Mouse (Mus musculus) brain, adult 2 months (tissue): ENCODE results near the gene Serpina3i.
"Not testable (repeated sequence)": the region's sequence is repeated elsewhere in the genome, so short reads cannot be mapped to it uniquely, and the experiment has no call there.

ENCODE experiments used
- DNase-seq: peaks from one replicate; pipeline ENCODE4 v3.0.0; 2011; ENCODE audit warnings: low read depth, low spot score

Gene Serpina3i

DNA sequence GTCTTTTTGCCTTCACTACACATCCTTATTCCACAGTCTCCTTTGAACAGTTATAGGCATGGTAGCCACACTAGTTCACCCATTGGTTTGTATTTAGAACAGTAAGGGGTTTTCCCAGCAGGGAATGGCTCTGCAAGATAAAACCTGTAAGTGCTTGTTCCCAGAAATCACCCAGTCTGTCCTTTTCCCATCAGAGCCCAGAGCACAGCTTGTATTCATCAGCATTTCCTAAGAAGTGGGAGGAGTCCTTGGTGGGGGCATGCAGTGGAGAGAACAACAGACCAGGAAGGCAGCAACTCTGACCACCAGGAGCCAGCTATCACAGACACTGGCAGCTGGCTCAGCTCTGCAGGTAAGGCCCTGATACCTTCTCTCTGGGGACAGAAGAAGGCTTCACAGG is at the start of gene Serpina3i:
Serpina3i (plus strand) TSS at position 260 of the 400 bp plus-strand sequence.
- no peak for DNase-seq

DNA sequence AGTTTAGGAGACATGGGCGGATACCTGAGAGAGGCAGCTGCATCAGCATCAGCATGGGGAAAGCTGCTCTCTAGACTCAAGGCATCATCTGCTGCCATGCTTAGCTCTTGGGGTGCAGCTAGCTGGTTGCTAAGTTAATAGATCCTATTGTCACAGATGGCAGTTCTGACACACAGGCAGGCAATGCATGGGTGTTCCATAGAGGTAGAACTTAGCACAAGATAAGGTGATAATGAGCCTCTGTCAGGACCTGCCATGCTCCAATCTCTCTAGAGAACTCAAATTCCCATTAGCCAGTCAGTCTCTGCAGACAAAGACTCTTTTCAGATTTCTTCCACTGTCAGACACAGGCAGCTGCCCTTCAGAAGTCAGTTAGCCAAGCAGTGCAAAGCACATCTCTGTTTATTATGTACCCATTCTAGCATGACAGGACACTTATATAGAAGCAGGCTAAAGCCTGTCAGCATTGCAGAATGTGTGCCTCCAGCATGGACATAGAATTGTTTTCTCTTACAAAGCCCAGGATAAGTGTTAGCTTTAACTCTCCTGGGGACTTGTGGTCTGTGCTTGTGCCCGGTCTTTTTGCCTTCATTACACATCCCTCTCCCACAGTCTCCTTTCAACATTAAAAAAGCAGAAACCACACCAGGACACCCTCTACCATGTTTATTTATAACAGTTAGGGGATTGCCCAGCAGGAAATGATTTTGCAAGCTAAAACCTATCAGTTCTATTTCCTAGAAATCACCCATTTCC is 49.1 kb upstream of the Serpina3i start:
- DNase-seq = peak; percentile 10

- DNase-seq = no peak
Observed at GRCm38 (mm10) chr12:104214445-104214753, 48.5 kb upstream of the Serpina3i start, which contains the start of gene Serpina3f. Gene Serpina3f (plus strand): TSS chr12:104214544.

- no peak for DNase-seq
Observed at GRCm38 (mm10) chr12:104215249-104215648, 47.7 kb upstream of the Serpina3i start.

- DNase-seq = no peak
Observed at GRCm38 (mm10) chr12:104221616-104222015, 41.3 kb upstream of the Serpina3i start.

- DNase-seq = no peak
Observed at GRCm38 (mm10) chr12:104223690-104224089, 39.2 kb upstream of the Serpina3i start.

DNA sequence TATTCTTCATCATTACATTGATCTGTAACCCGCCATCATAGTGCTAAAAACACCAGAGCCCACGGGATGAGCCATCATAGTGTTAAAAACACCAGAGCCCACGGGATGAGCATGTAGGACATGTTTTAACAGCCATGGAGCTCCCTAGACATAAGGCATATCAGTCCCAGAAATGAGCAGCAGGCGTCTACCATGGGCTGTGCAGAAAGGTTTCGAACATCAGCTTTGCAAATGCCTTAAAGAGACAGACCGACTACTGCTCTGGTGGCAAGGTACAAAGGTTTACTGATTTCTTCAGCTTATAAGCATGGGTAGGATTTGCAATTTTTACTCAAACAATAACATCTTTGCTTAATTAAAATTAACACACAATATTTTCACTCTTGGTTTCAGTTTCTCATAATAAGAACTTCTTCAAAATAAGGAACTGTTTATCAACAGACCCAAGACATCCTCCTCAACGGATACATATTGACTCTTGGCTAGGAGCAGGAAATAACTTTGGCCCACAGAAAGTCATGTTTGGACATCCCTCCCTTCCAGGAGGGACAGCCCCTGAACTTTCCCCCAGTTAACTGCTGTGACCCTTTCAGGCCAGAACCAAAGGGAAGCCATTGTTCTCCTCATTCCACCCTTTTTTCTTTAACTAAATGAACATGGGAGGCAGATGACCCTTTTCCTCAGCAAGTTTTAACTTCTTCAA is 38.2 kb upstream of the Serpina3i start:
- no peak for DNase-seq

DNA sequence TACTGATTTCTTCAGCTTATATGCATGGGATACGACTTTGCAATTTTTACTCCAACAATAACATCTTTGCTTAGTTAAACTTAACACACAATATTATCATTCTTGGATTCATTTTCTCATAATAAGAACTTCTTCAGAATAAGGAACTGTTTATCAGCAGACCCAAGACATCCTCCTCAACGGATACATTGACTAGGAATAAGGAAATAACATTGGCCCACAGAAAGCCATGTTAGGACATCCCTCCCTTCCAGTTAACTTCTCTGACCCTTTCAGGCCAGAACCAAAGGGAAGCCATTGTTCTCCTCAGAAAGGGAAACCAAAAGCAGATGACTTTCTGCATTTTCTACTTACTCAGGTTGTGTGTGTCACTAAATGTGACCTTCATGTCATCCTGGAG is 32.2 kb upstream of the Serpina3i start:
- DNase-seq = no peak

DNA sequence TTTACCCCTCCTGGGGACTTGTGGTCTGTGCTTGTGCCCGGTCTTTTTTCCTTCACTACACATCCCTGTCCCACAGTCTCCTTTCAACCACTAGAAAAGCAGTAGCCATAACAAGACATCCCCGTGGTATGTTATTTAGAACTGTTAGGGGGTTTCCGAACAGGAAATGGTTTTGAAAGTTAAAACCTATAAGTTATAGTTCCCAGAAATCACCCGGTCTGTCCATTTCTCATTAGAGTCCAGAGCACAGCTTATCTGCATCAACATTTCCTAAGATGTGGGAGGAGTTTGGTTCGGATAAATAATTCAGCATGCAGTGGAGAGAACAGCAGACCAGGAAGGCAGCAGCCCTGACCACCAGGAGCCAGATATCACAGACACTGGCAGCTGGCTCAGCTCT is 27.0 kb upstream of the Serpina3i start, which contains the start of gene Serpina3g:
Serpina3g (plus strand) TSS at position 331 of the 400 bp plus-strand sequence.
- DNase-seq = no peak

DNA sequence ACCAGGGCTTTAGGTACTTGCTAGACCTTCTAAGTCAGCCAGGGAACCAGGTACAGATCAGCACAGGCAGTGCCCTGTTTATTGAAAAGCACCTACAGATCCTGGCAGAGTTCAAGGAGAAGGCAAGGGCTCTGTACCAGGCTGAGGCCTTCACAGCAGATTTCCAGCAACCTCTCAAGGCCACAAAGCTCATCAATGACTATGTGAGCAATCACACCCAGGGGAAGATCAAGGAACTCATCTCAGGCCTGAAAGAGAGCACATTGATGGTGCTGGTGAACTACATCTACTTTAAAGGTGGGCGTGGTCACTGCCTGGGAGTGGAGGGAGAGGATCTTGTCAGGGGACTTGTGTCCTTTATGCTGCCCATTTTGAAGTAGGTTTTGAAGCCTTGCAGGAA is 24.9 kb upstream of the Serpina3i start:
- DNase-seq = not testable (repeated sequence)

DNA sequence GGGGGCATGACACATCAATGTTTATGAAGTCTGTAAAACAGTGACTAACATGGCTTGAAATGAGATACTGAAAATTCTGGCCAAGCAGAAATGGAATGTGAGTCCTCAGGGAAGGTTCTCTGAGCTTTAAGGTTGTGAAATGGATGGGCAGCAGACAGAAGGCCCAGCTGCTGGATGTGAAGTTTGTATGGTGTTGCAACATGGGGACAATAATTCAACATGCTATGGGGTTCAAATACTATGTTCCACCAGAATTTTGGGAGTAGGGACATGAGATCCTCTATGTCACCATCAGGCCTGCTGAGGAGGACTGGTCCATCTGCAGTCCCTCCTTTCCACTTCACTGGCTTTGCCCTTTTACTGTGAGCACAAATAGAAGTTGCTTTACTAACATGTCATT is 19.6 kb upstream of the Serpina3i start:
- DNase-seq = no peak

DNA sequence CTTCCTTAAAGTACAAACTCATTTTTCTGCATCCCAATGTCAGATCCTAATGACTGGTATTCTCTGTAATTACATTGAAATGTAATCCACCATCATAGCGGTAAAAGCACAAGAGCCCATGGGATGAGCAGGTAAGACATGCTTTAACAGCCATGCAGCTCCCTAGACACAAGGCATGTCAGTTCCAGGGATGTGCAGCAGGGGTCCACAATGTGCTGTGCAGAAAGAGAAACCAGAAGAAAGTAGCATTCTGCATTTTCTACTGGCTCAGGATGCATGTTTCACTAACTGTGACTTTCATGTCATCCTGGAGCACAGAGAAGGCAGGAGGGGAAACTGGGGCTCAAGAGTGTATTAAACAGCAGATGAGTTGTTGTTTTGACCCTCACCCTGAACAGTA is 17.8 kb upstream of the Serpina3i start:
- peak; percentile 44 for DNase-seq

- peak; percentile 65 for DNase-seq
Observed at GRCm38 (mm10) chr12:104245595-104245994, 17.3 kb upstream of the Serpina3i start.

GRCm38 (mm10) chr12:104247553-104248002 is 15.3 kb upstream of the Serpina3i start:
- peak; percentile 40 for DNase-seq

- peak; percentile 58 for DNase-seq
Observed at GRCm38 (mm10) chr12:104248231-104248630, 14.7 kb upstream of the Serpina3i start.

- no peak for DNase-seq
Observed at GRCm38 (mm10) chr12:104261041-104261440, 1.9 kb upstream of the Serpina3i start.

DNA sequence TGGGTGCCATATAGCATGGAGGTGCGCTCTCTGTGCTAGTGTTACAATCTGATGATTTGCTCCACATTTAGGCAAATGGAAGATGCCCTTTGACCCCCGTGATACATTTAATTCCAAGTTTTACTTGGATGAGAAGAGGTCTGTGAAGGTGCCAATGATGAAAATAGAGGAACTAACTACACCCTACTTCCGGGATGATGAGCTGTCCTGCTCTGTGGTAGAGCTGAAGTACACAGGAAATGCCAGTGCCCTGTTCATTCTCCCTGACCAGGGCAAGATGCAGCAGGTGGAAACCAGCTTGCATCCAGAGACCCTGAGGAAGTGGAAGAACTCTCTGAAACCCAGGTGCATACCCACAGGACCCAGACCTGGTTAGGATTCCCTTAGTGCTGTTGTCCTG is 3.5 kb downstream of the Serpina3i start:
- DNase-seq = no peak

DNA sequence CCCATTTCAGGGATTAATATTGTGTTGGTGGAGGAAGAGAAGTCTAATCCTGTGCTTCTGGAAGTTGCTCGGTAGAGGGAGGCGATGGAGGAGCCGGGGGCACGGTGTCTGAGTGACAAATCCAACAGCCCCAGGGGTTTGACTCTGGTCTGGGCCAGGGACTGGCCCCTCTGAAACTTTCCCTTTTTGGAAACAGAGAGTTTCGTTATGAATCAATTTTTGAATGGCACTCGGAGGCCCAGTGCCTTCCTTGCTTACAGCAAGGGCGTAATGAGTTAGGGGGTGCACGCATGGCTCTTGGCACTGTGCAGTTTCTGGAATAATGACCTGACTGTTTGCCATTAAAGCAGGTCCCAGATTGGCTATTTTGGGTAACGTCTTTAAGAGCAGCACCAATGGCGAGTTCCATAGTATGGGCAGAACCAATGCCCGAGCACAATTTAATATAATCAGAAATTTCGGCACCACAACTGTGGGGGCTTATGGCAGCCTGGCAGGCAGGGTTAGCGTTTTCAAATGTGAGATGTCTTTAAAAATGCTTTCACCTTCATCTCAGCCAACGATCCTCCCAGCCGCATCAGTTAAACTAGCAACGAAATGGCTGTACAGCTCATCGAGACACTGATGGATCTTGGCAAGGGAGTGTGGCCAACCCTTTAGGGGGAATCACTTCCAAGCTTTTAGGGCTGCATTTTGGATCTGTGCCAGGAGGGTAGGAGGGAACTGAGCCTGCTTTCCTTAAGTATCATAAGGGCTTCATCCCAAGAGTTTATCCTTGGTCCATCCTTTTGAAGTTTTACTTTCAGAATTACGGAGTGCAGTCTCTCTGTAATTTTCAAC is 15.5 kb downstream of the Serpina3i start:
- DNase-seq = no peak

DNA sequence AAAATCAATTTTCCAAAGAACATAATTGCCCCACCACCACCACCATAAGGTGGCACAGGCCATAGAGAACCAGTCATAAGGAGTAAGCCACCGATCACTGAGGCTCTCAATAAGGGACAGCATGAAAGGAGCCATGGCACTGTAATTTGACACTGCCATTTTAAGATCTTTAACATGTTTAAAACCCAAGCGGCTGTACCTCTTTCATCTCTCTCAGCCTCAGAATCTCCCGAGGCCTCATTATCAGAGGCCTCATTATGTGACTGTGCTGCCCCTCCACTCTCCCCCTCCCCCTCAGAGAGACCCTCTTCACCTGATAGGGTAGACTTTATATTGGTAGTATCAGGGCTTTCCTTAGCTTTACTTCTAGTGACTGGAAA is 16.1 kb downstream of the Serpina3i start:
- DNase-seq = no peak

GRCm38 (mm10) chr12:104283380-104283779 is 20.5 kb downstream of the Serpina3i start:
- no peak for DNase-seq

GRCm38 (mm10) chr12:104288336-104288735 is 25.4 kb downstream of the Serpina3i start:
- no peak for DNase-seq

- DNase-seq = no peak
Observed at GRCm38 (mm10) chr12:104289872-104290271, 26.9 kb downstream of the Serpina3i start.
